Mouse (Mus musculus) erythroblast, embryonic 14.5 days (primary cell): Measurements from ENCODE around the gene Rsph6a. TPM values are rescaled to one million over a fixed set of nuclear protein-coding genes. Genes with fewer than 3 reads are reported as not detected.

Experiments
- H3K27me3 ChIP-seq: 2 replicates; pipeline ENCODE4 v1.6.1; 2012; ENCODE audit warnings: inconsistent platforms; ENCODE audit not compliant: control insufficient read depth
- H3K36me3 ChIP-seq: 2 replicates; pipeline ENCODE4 v1.6.1; 2012; ENCODE audit warnings: mild to moderate bottlenecking, inconsistent platforms; ENCODE audit not compliant: control insufficient read depth
- H3K4me1 ChIP-seq: 2 replicates; pipeline ENCODE4 v1.6.1; 2012; ENCODE audit warnings: inconsistent platforms; ENCODE audit not compliant: control insufficient read depth
- H3K4me3 ChIP-seq: replicated peaks from 2 replicates; pipeline ENCODE3; 2012; ENCODE audit warnings: moderate library complexity, mild to moderate bottlenecking, inconsistent platforms
- H3K9me3 ChIP-seq: 2 replicates; pipeline ENCODE4 v1.6.1; 2012; ENCODE audit warnings: low read length, inconsistent platforms, mixed read lengths; ENCODE audit not compliant: control insufficient read depth
- GATA1 ChIP-seq: IDR thresholded peaks from 2 replicates; pipeline ENCODE4 v1.6.1; 2012; ENCODE audit warnings: low read length, inconsistent platforms, mixed read lengths
- TAL1 ChIP-seq: IDR thresholded peaks from 3 replicates; pipeline ENCODE4 v1.6.1; 2012; ENCODE audit warnings: low read length, inconsistent platforms, mixed read lengths
- polyA plus RNA-seq: library from polyadenylated mRNA; stranded (reverse); fragments of >175 nt; gene quantifications from 2 replicates; pipeline ENCODE4 v1.2.3, GENCODE M21; 2012

Rsph6a gene
- polyA plus RNA-seq, 1 experiment = not detected

DNA sequence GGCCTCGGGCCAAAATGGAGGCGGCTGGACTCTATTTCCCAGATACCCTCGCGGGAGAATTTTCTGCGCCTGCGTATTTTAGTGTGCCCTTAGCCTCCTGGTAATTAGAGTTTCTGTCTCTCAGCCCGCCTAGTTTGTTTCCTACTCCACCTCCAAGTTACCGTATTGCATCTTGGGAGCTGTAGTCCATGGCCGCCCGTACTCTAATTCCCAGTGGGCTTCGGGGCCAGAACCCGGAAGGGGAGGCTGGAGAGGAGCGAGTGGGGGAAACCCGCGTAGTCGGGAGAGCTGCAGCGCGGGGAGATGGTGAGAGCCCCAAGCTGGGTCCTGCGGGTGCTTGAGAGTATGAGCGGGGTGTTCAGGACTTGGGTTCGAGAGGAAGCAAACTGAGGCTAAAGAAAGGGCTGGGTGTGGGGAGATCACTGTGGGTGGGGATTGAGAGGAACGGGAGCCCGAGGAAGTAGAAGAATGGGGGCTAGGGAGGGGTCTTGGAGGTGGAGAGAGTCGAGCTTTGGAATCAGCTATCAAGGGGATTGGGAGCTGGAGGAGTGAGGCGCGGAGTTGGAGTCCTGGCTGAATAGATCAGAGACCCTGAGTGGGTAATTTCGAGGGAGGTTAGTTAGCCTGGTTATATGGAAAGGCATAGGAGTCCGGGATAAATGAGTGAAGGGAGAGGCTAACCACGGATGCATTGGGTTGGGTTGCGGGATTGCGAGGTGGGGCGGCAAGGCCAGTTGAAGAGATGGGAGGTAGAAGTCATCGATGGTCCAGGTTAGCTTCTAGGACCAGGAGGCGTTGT, 65.3 kb downstream of the Rsph6a start, which contains the start of gene Fbxo46:
Gene Fbxo46 (plus strand): TSS at position 229 of the 799 bp plus-strand sequence.
- Histone ChIP-seq H3K36me3 (peaks cover 3% of the 10 kb centered on the region), H3K4me3 (peak within 1 kb of the TSS; percentile 77)
- TF ChIP-seq GATA1 (no peak), TAL1 (no peak)

DNA sequence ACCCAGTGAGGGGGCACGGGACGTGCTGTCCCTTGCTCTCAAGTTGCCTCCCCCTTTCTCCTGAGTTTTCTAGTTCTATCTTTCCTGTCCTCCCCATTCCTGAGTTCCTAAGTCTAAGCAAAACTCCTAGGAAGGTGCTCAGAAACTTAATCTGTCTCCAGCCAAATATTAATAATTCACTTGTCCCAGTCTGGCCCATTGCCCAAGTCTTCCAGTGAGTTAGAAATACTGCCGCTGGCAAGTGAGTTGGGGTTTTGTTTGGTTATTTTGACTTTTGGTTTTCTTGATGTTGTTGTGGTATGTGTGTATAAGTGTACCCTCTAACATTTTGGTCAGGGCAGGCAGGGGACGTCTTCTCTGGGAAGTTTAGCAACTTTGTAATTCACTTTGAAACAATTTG, 67.2 kb downstream of the Rsph6a start:
- no peak overlapping the region for H3K4me3 ChIP-seq
- peaks cover 36% of the 10 kb centered on the region for H3K4me1 ChIP-seq
- TF ChIP-seq TAL1 (no peak), GATA1 (no peak)
- H3K27me3 ChIP-seq = peaks cover 12% of the 10 kb centered on the region
- H3K36me3 ChIP-seq = peaks cover 14% of the 10 kb centered on the region
- H3K9me3 ChIP-seq = peaks cover 13% of the 10 kb centered on the region

More for the DNA sequence above, 65.3 kb downstream of the Rsph6a start, which contains the start of gene Fbxo46:
- peaks cover 12% of the 10 kb centered on the region for H3K27me3 ChIP-seq
- peaks cover 36% of the 10 kb centered on the region for H3K4me1 ChIP-seq
- H3K9me3 ChIP-seq = peaks cover 13% of the 10 kb centered on the region

Other genes starting within 250 kb of the Rsph6a start
- gene Psg17, start 233.1 kb upstream of the Rsph6a start, polyA plus RNA-seq = 0.02 TPM in 1 of 2 replicates, not detected in the other
- not detected in 2 replicates for gene Mill2, start 214.7 kb upstream of the Rsph6a start, polyA plus RNA-seq
- gene Pglyrp1, start 183.4 kb upstream of the Rsph6a start, polyA plus RNA-seq = 0.11 and 0.16 TPM in 2 replicates
- 3.1 and 4.5 TPM in 2 replicates for gene Ccdc61, start 144.3 kb upstream of the Rsph6a start, polyA plus RNA-seq
- not detected in 2 replicates for gene Nova2, start 128.8 kb upstream of the Rsph6a start, polyA plus RNA-seq
- not detected in 2 replicates for gene Nanos2, start 67.3 kb upstream of the Rsph6a start, polyA plus RNA-seq
- 0.02 TPM in 1 of 2 replicates, not detected in the other for gene Mypop, start 63.4 kb upstream of the Rsph6a start, polyA plus RNA-seq
- 5.0 and 5.5 TPM in 2 replicates for gene Irf2bp1, start 50.6 kb upstream of the Rsph6a start, polyA plus RNA-seq
- 0.05 and 0.07 TPM in 2 replicates for gene Foxa3, start 31.2 kb upstream of the Rsph6a start, polyA plus RNA-seq
- 21.6 and 22.6 TPM in 2 replicates for gene Sympk, start 30.3 kb upstream of the Rsph6a start, polyA plus RNA-seq
- gene Dmwd, start 21.5 kb downstream of the Rsph6a start, polyA plus RNA-seq = 8.5 and 10.2 TPM in 2 replicates
- 6.0 TPM in 2 replicates for gene Dmpk, start 29.2 kb downstream of the Rsph6a start, polyA plus RNA-seq
- 0.23 and 0.34 TPM in 2 replicates for gene Six5, start 39.9 kb downstream of the Rsph6a start, polyA plus RNA-seq
- gene Gm4969, start 63.7 kb downstream of the Rsph6a start, polyA plus RNA-seq = 0.05 TPM in 1 of 2 replicates, not detected in the other
- gene Fbxo46, start 65.2 kb downstream of the Rsph6a start, polyA plus RNA-seq = 1.9 TPM in 2 replicates
- gene Qpctl, start 94.6 kb downstream of the Rsph6a start, polyA plus RNA-seq = 0.61 and 0.66 TPM in 2 replicates
- 9.5 and 12.3 TPM in 2 replicates for gene Snrpd2, start 95.0 kb downstream of the Rsph6a start, polyA plus RNA-seq
- gene Gipr, start 111.4 kb downstream of the Rsph6a start, polyA plus RNA-seq = not detected in 2 replicates
- gene Eml2, start 121.7 kb downstream of the Rsph6a start, polyA plus RNA-seq = 0.25 and 0.57 TPM in 2 replicates
- gene Gpr4, start 157.8 kb downstream of the Rsph6a start, polyA plus RNA-seq = not detected in 2 replicates
- 2.1 and 2.3 TPM in 2 replicates for gene Opa3, start 173.6 kb downstream of the Rsph6a start, polyA plus RNA-seq
- 17.7 TPM in 2 replicates for gene Vasp, start 217.1 kb downstream of the Rsph6a start, polyA plus RNA-seq
- gene Ppm1n, start 225.4 kb downstream of the Rsph6a start, polyA plus RNA-seq = not detected in 2 replicates
- gene Rtn2, start 227.9 kb downstream of the Rsph6a start, polyA plus RNA-seq = 0.29 and 0.44 TPM in 2 replicates